Mouse (Mus musculus): ENCODE results near the gene Eif2b5. TPM values are rescaled to one million over a fixed set of nuclear protein-coding genes. Genes with fewer than 3 reads are reported as not detected.

Gene Eif2b5
- polyA plus RNA-seq, 1 experiment from 2014 or later = 100 TPM

Other genes starting within 250 kb of the Eif2b5 start
- gene Parl, start 196.4 kb upstream of the Eif2b5 start, polyA plus RNA-seq (2015; fragmentation: Nextera tagmentation; extraction: Ambion mirVana) = 69.0 and 71.3 TPM in 2 replicates
- gene Cyp2ab1, start 173.4 kb upstream of the Eif2b5 start, polyA plus RNA-seq (2015; fragmentation: Nextera tagmentation; extraction: Ambion mirVana) = not detected in 2 replicates
- 120 and 142 TPM in 2 replicates for gene Abcc5, start 72.4 kb upstream of the Eif2b5 start, polyA plus RNA-seq (2015; fragmentation: Nextera tagmentation; extraction: Ambion mirVana)
- gene Dvl3, start 18.2 kb downstream of the Eif2b5 start, polyA plus RNA-seq (2015; fragmentation: Nextera tagmentation; extraction: Ambion mirVana) = 32.2 and 34.2 TPM in 2 replicates
- gene Ap2m1, start 36.7 kb downstream of the Eif2b5 start, polyA plus RNA-seq (2015; fragmentation: Nextera tagmentation; extraction: Ambion mirVana) = 1,083 and 1,151 TPM in 2 replicates
- gene Abcf3, start 49.8 kb downstream of the Eif2b5 start, polyA plus RNA-seq (2015; fragmentation: Nextera tagmentation; extraction: Ambion mirVana) = 91.1 and 93.2 TPM in 2 replicates
- gene Vwa5b2, start 90.7 kb downstream of the Eif2b5 start, polyA plus RNA-seq (2015; fragmentation: Nextera tagmentation; extraction: Ambion mirVana) = 38.1 and 48.0 TPM in 2 replicates
- gene Eef1akmt4, start 112.8 kb downstream of the Eif2b5 start, polyA plus RNA-seq (2015; fragmentation: Nextera tagmentation; extraction: Ambion mirVana) = 8.4 and 14.8 TPM in 2 replicates
- 0.13 TPM in 1 of 2 replicates, not detected in the other for gene Gm49333, start 112.8 kb downstream of the Eif2b5 start, polyA plus RNA-seq (2015; fragmentation: Nextera tagmentation; extraction: Ambion mirVana)
- gene Alg3, start 112.9 kb downstream of the Eif2b5 start, polyA plus RNA-seq (2015; fragmentation: Nextera tagmentation; extraction: Ambion mirVana) = 39.6 and 40.0 TPM in 2 replicates
- gene Camk2n2, start 122.5 kb downstream of the Eif2b5 start, polyA plus RNA-seq (2015; fragmentation: Nextera tagmentation; extraction: Ambion mirVana) = 45.1 and 55.0 TPM in 2 replicates
- 17.6 and 20.4 TPM in 2 replicates for gene Ece2, start 131.0 kb downstream of the Eif2b5 start, polyA plus RNA-seq (2015; fragmentation: Nextera tagmentation; extraction: Ambion mirVana)
- 340 and 342 TPM in 2 replicates for gene Psmd2, start 152.8 kb downstream of the Eif2b5 start, polyA plus RNA-seq (2015; fragmentation: Nextera tagmentation; extraction: Ambion mirVana)
- 130 and 142 TPM in 2 replicates for gene Eif4g1, start 169.5 kb downstream of the Eif2b5 start, polyA plus RNA-seq (2015; fragmentation: Nextera tagmentation; extraction: Ambion mirVana)
- gene Fam131a, start 194.4 kb downstream of the Eif2b5 start, polyA plus RNA-seq (2015; fragmentation: Nextera tagmentation; extraction: Ambion mirVana) = 42.2 and 48.6 TPM in 2 replicates
- 90.9 and 95.4 TPM in 2 replicates for gene Polr2h, start 218.8 kb downstream of the Eif2b5 start, polyA plus RNA-seq (2015; fragmentation: Nextera tagmentation; extraction: Ambion mirVana)
- gene Clcn2, start 218.9 kb downstream of the Eif2b5 start, polyA plus RNA-seq (2015; fragmentation: Nextera tagmentation; extraction: Ambion mirVana) = 27.4 and 34.6 TPM in 2 replicates
- 6.3 and 7.5 TPM in 2 replicates for gene Chrd, start 234.3 kb downstream of the Eif2b5 start, polyA plus RNA-seq (2015; fragmentation: Nextera tagmentation; extraction: Ambion mirVana)
- 1.0 and 1.2 TPM in 2 replicates for gene Thpo, start 235.7 kb downstream of the Eif2b5 start, polyA plus RNA-seq (2015; fragmentation: Nextera tagmentation; extraction: Ambion mirVana)